Mouse (Mus musculus) left cerebral cortex, adult 2 months (tissue): ENCODE data around the gene Gm20498. TPM values are rescaled to one million over a fixed set of nuclear protein-coding genes. Genes with fewer than 3 reads are reported as not detected.
A peak's percentile ranks its signal among the peaks of the same experiment; 100 is the strongest.
"Not testable (repeated sequence)": the region's sequence is repeated elsewhere in the genome, so short reads cannot be mapped to it uniquely, and the experiment has no call there.

Experiments used
- DNase-seq, 2 experiments: peaks; one replicate each; pipeline ENCODE4 v3.0.0; 2021 to 2022; ENCODE audit warnings: low spot score in 2 of 2, mixed read lengths in 1 of 2; ENCODE audit errors: extremely low spot score in 1 of 2
- H3K27ac ChIP-seq: fragments of 200-600 bp; 2 replicates; pipeline ENCODE4 v1.8.1; 2022
- H3K4me3 ChIP-seq: fragments of 200-600 bp; 2 replicates; pipeline ENCODE4 v1.8.1; 2022
- CTCF ChIP-seq: fragments of 200-600 bp; IDR thresholded peaks from 2 replicates; pipeline ENCODE4 v1.8.1; 2022; ENCODE audit warnings: antibody characterized with exemption, mild to moderate bottlenecking, moderate library complexity
- intact Hi-C: fragments of 180-260 bp; cut with DNase I; formaldehyde crosslinking; loops from one replicate; pipeline ENCODE4 v1.15.1; 2025
- long read RNA-seq, 2 experiments: library from polyadenylated mRNA; stranded (forward); transcript quantifications; one replicate each; pipeline ENCODE4 v2.0.0; 2021; ENCODE audit warnings: borderline mapping rate in 2 of 2
- total RNA-seq, 2 experiments: library from RNA; stranded (reverse); gene quantifications; 2 replicates each; pipeline ENCODE4 v1.2.3; 2021

Gene Gm20498
- total RNA-seq, result 10 to 100 TPM; 40.1 to 45.6 TPM
- long read RNA-seq, experiment 1, transcript Gm20498-202 (6 exons, 1,043 nt), result major isoform, 6 of 11 reads
- long read RNA-seq, experiment 1, partial matches to known transcripts, result 1 of 11 reads
- long read RNA-seq, experiment 1, other reads (novel, unspliced or antisense), result 3 of 11 reads
- long read RNA-seq, experiment 2, partial matches to known transcripts, result 0 of 12 reads
- long read RNA-seq, experiment 2, other reads (novel, unspliced or antisense), result 9 of 12 reads

- TF ChIP-seq CTCF, result no peak
- intact Hi-C loops, result loop anchor here (1.0 to 2.0 kb wide), 2 partner anchors 48 to 63 kb away; partner anchors contain the start of genes Cox16 and Med6
- Histone ChIP-seq H3K27ac (peak within 1 kb of the TSS; percentile 65), H3K4me3 (peak within 1 kb of the TSS; percentile 77)
- DNase-seq, result peak; percentile 84 to 85
These were observed at the start of gene Gm20498, which contains the start of gene Synj2bp for GRCm38 (mm10) chr12:81532316-81533028. Gene Gm20498, minus strand, starts transcription at chr12:81532905. Gene Synj2bp, minus strand, starts transcription at chr12:81532911.

- intact Hi-C loops, result no loop called here
- no peak for TF ChIP-seq CTCF
- H3K27ac ChIP-seq, result no peak within 1 kb of the TSS
These were observed 35.7 kb upstream of the Gm20498 start, which contains the start of gene Adam21 for GRCm38 (mm10) chr12:81568374-81568773. Gene Adam21, minus strand, starts transcription at chr12:81568474.

GRCm38 (mm10) chr12:81567931-81568330 is 35.2 kb upstream of the Gm20498 start:
- Histone ChIP-seq H3K27ac (no peak overlapping the region), H3K4me3 (no peak overlapping the region)
- no peak for TF ChIP-seq CTCF
- DNase-seq, result no peak
- intact Hi-C loops, result no loop called here

More at GRCm38 (mm10) chr12:81568374-81568773, 35.7 kb upstream of the Gm20498 start, which contains the start of gene Adam21:
- DNase-seq, result no peak
- H3K4me3 ChIP-seq, result no peak within 1 kb of the TSS

- DNase-seq, result no peak
- Histone ChIP-seq H3K4me3 (no peak overlapping the region), H3K27ac (no peak overlapping the region)
- no peak for TF ChIP-seq CTCF
- intact Hi-C loops, result no loop called here
These were observed 31.5 kb upstream of the Gm20498 start for GRCm38 (mm10) chr12:81564173-81564572.

- DNase-seq, result no peak
- intact Hi-C loops, result no loop called here
- Histone ChIP-seq H3K4me3 (no peak overlapping the region), H3K27ac (no peak overlapping the region)
- TF ChIP-seq CTCF, result no peak
These were observed 16.6 kb upstream of the Gm20498 start for GRCm38 (mm10) chr12:81549286-81549685.

GRCm38 (mm10) chr12:81547163-81547562 is 14.5 kb upstream of the Gm20498 start:
- TF ChIP-seq CTCF, result no peak
- no peak overlapping the region for H3K27ac ChIP-seq
- DNase-seq, result no peak
- intact Hi-C loops, result no loop called here
- no peak overlapping the region for H3K4me3 ChIP-seq

GRCm38 (mm10) chr12:81533029-81533419 is 319 bp upstream of the Gm20498 start:
- TF ChIP-seq CTCF, result no peak
- peak overlapping the region; percentile 65 for H3K27ac ChIP-seq
- H3K4me3 ChIP-seq, result peak overlapping the region; percentile 77
- no peak for DNase-seq
- intact Hi-C loops, result loop anchor here (2.0 kb wide), 1 partner anchor 48 kb away; the partner anchor contains the start of gene Cox16

- H3K27ac ChIP-seq, DNase-seq, intact Hi-C loops, H3K4me3 ChIP-seq: not testable (repeated sequence)
These were observed 2.1 kb downstream of the Gm20498 start for GRCm38 (mm10) chr12:81530587-81530986.

GRCm38 (mm10) chr12:81496906-81497305 is 35.8 kb downstream of the Gm20498 start:
- H3K4me3 ChIP-seq, H3K27ac ChIP-seq, DNase-seq, intact Hi-C loops: not testable (repeated sequence)

- DNase-seq, result no peak
- H3K4me3 ChIP-seq, result no peak overlapping the region
- intact Hi-C loops, result no loop called here
- no peak for TF ChIP-seq CTCF
- no peak overlapping the region for H3K27ac ChIP-seq
These were observed 42.2 kb downstream of the Gm20498 start for GRCm38 (mm10) chr12:81490491-81490890.

- DNase-seq, result no peak
- Histone ChIP-seq H3K27ac (peak overlapping the region; percentile 98), H3K4me3 (peak overlapping the region; percentile 62)
- intact Hi-C loops, result loop anchor here (2.0 to 10.0 kb wide), 2 partner anchors 47 to 109 kb away; partner anchors contain the start of genes Gm20498, Med6 and Synj2bp
- no peak for TF ChIP-seq CTCF
These were observed 47.4 kb downstream of the Gm20498 start for GRCm38 (mm10) chr12:81485311-81485710.

GRCm38 (mm10) chr12:81484727-81485191 is 47.9 kb downstream of the Gm20498 start, which contains the start of gene Cox16:
Gene Cox16, minus strand, starts transcription at chr12:81485127.
- intact Hi-C loops, result loop anchor here (2.0 to 10.0 kb wide), 2 partner anchors 48 to 110 kb away; partner anchors contain the start of genes Gm20498, Med6 and Synj2bp
- TF ChIP-seq CTCF, result no peak
- Histone ChIP-seq H3K27ac (peak within 1 kb of the TSS; percentile 98), H3K4me3 (peak within 1 kb of the TSS; percentile 62)
- peak; percentile 81 to 86 for DNase-seq
